Mouse (Mus musculus): ENCODE measurements at regions not wholly inside any gene's neighbourhood (a gene's known extent, or its start where the extent isn't known, plus 50 kb on each side); places are given as distances from the start of the nearest gene placed in this dataset.
A peak's percentile ranks its signal among the peaks of the same experiment; 100 is the strongest.

- no peak overlapping the region for H3K4me3 ChIP-seq
- no peaks in the 10 kb centered on the region for H3K27me3 ChIP-seq
- no peaks in the 10 kb centered on the region for H3K36me3 ChIP-seq
- ATAC-seq (ENCODE audit: low FRiP score, low read depth), result no peak
- H3K9me3 ChIP-seq, result no peaks in the 10 kb centered on the region
- H3K9ac ChIP-seq, result no peak overlapping the region
- 82% methylated on average over 9 of the region's 9 CpGs for WGBS
- no peak overlapping the region for H3K27ac ChIP-seq (replicated peaks)
- H3K4me2 ChIP-seq, result no peak overlapping the region
- no peaks in the 10 kb centered on the region for H3K4me1 ChIP-seq (replicated peaks)
Observed at GRCm38 (mm10) chr2:131436149-131436548, 55.1 kb upstream of the Smox start.

DNA sequence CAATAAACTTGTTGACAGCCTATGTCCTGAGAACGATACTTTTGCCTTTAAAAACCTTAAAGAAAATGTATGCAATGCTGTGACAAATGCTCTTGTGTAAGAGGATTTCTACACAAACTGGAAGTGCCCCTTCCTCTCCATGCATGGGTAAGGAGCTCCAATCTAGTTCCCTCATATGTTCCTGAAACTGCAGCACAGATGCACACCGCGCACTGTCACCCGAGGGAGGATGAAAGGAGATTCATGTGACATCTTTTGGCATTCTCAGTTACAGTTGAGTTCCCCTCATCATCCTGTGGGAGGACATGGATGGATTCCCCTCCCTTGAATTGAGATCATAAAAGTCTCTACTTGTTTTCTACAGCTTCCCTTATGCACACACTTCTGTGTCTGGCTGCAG is 60.8 kb upstream of the Smox start:
- WGBS, result 89% methylated on average over 4 of the region's 4 CpGs
- Histone ChIP-seq H3K4me3 (no peak overlapping the region), H3K27me3 (no peaks in the 10 kb centered on the region), H3K36me3 (no peaks in the 10 kb centered on the region), H3K27ac (replicated peaks) (no peak overlapping the region), H3K4me1 (replicated peaks) (no peaks in the 10 kb centered on the region), H3K4me2 (no peak overlapping the region), H3K9ac (no peak overlapping the region), H3K9me3 (no peaks in the 10 kb centered on the region)
- ATAC-seq (ENCODE audit: low FRiP score, low read depth), result no peak

DNA sequence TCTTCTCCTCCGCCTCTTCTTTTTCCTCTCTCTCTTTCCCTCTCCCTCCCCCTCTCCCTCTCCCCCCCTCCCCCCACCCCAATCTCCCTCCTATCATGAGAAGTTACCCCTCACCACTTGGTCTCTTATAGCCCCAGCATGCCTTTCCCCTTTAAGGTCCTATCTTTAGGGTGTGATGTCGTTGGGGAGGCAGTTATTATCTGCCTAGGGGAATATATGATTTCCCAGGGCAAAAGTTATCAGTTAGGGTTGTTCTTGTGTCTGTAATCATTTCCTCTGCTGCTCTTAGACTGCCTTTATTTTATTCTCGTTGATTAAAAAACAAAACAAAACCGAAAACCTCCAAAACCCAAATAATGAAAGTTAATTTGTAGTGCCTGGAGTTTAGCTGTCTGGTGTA is 63.2 kb upstream of the Smox start:
- Histone ChIP-seq H3K4me3 (no peak overlapping the region), H3K9me3 (no peaks in the 10 kb centered on the region), H3K27me3 (no peaks in the 10 kb centered on the region), H3K4me2 (no peak overlapping the region), H3K27ac (replicated peaks) (no peak overlapping the region), H3K36me3 (no peaks in the 10 kb centered on the region), H3K9ac (no peak overlapping the region), H3K4me1 (replicated peaks) (no peaks in the 10 kb centered on the region)
- WGBS, result 83% methylated on average over 4 of the region's 4 CpGs
- ATAC-seq (ENCODE audit: low FRiP score, low read depth), result no peak

DNA sequence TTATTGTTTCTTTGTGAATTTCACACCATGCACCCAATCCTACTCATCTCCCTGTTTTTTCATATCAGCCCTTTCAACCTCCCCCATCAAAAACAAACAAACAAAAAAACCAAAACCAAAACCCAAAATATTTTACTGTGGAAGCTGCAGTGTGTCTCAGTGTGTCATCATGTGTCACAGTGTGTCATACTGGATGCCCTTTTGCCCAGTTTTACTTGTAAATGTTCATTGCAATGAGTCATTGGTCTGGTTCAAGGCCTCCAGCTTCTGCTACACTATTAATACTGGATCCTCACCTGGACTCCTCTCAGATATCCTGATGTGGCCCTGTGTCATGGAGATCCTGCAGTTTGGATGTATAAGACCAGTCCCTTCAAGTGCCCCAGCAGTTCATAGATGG is 64.4 kb upstream of the Smox start:
- Histone ChIP-seq H3K9ac (no peak overlapping the region), H3K4me2 (no peak overlapping the region)
- no peak for ATAC-seq (ENCODE audit: low FRiP score, low read depth)

DNA sequence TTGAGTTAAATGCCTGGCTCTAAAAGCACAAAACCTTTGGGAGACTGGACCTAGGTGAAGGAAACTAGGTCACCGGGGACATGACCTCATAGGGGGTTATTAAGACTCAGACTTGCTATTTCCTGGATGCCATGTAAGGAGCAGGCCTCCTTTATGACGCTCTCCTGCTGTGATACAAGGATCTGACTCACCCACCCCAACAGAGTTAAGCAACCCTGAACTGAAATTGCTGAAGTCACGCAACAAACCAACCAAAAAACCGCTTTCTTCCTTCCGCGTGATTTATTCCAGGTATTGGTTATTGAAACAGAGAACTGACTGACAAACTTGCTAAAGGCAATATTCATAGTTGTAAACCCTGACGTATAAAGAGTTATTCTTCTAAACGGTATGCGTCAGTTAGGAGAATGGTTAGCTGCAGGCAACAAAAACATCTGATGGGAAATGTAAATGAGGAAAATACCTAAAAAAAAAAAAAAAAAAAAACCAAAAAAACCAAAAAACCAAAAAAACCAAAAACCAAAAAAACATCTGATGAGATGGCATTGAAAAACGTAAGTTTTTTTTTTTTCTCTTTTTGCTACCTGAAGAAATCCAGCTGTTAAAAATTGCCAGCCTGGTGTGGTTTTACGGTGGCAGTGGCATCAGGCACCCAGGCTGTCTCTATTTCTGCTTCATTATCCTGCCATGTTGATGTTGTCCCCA is 67.5 kb upstream of the Smox start:
- Histone ChIP-seq H3K36me3 (no peaks in the 10 kb centered on the region), H3K4me3 (no peak overlapping the region), H3K9me3 (no peaks in the 10 kb centered on the region), H3K27ac (replicated peaks) (no peak overlapping the region), H3K4me2 (no peak overlapping the region), H3K27me3 (no peaks in the 10 kb centered on the region), H3K4me1 (replicated peaks) (no peaks in the 10 kb centered on the region), H3K9ac (no peak overlapping the region)
- no peak for ATAC-seq (ENCODE audit: low FRiP score, low read depth)
- WGBS, result 79% methylated on average over 11 of the region's 11 CpGs

More for the DNA sequence above, 64.4 kb upstream of the Smox start:
- Histone ChIP-seq H3K27ac (replicated peaks) (no peak overlapping the region), H3K36me3 (no peaks in the 10 kb centered on the region), H3K4me3 (no peak overlapping the region), H3K9me3 (no peaks in the 10 kb centered on the region), H3K4me1 (replicated peaks) (no peaks in the 10 kb centered on the region), H3K27me3 (no peaks in the 10 kb centered on the region)

DNA sequence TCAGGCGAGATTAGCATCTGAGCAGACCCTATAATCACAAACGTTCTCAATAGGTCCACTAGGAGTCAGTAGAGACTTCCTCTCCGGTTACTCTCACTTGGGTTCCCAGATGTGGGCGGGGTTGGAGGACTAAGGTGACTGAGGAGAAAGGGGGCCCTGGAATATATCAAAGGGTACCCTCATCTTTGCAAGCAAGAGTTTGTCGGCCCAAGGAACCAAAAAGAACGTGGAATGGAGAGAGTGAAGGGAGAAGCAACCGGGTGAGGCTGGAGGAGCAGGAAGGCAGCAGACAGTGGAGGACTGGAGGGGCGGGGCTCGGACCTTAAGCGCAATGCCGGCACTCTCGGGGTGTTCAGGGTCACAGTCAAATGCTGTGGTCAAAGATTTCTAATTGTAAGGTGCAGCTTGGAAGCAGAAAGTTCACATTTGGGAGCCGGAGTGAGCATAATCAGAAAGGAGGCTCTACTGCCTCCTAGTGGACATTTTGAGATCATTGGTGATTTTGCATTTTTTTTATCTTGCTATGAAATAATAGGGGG is 68.3 kb upstream of the Smox start:
- no peaks in the 10 kb centered on the region for H3K9me3 ChIP-seq
- H3K4me2 ChIP-seq, result peak overlapping the region; percentile 83
- peak overlapping the region; percentile 72 for H3K27ac ChIP-seq (replicated peaks)
- H3K36me3 ChIP-seq, result no peaks in the 10 kb centered on the region
- H3K27me3 ChIP-seq, result no peaks in the 10 kb centered on the region
- peak; percentile 92 for ATAC-seq (ENCODE audit: low FRiP score, low read depth)
- H3K9ac ChIP-seq, result peak overlapping the region; percentile 64
- peak overlapping the region; percentile 51 for H3K4me3 ChIP-seq
- no peaks in the 10 kb centered on the region for H3K4me1 ChIP-seq (replicated peaks)
- 1% methylated on average over 13 of the region's 13 CpGs for WGBS

GRCm38 (mm10) chr2:131418130-131418529 is 65.4 kb upstream of the Rnf24 start:
- H3K36me3 ChIP-seq, result no peaks in the 10 kb centered on the region
- no peak overlapping the region for H3K4me3 ChIP-seq
- H3K9ac ChIP-seq, result no peak overlapping the region
- H3K9me3 ChIP-seq, result no peaks in the 10 kb centered on the region
- 81% methylated on average over 7 of the region's 7 CpGs for WGBS
- no peak overlapping the region for H3K27ac ChIP-seq (replicated peaks)
- no peak for ATAC-seq (ENCODE audit: low FRiP score, low read depth)
- no peaks in the 10 kb centered on the region for H3K4me1 ChIP-seq (replicated peaks)
- no peak overlapping the region for H3K4me2 ChIP-seq
- H3K27me3 ChIP-seq, result no peaks in the 10 kb centered on the region

- WGBS, result 93% methylated on average over 2 of the region's 2 CpGs
- H3K4me3 ChIP-seq, result no peak overlapping the region
Observed at GRCm38 (mm10) chr2:131417472-131417871, 64.8 kb upstream of the Rnf24 start.

GRCm38 (mm10) chr2:131416482-131416881 is 63.8 kb upstream of the Rnf24 start:
- Histone ChIP-seq H3K36me3 (no peaks in the 10 kb centered on the region), H3K27me3 (no peaks in the 10 kb centered on the region), H3K27ac (replicated peaks) (no peak overlapping the region), H3K9ac (no peak overlapping the region), H3K4me1 (replicated peaks) (no peaks in the 10 kb centered on the region), H3K4me3 (no peak overlapping the region), H3K4me2 (no peak overlapping the region), H3K9me3 (no peaks in the 10 kb centered on the region)
- 38% methylated on average over 6 of the region's 6 CpGs for WGBS
- no peak for ATAC-seq (ENCODE audit: low FRiP score, low read depth)

More at GRCm38 (mm10) chr2:131417472-131417871, 64.8 kb upstream of the Rnf24 start:
- no peak for ATAC-seq (ENCODE audit: low FRiP score, low read depth)
- H3K9ac ChIP-seq, result no peak overlapping the region
- no peak overlapping the region for H3K4me2 ChIP-seq
- H3K9me3 ChIP-seq, result no peaks in the 10 kb centered on the region
- H3K27me3 ChIP-seq, result no peaks in the 10 kb centered on the region
- H3K4me1 ChIP-seq (replicated peaks), result no peaks in the 10 kb centered on the region
- no peak overlapping the region for H3K27ac ChIP-seq (replicated peaks)
- no peaks in the 10 kb centered on the region for H3K36me3 ChIP-seq

DNA sequence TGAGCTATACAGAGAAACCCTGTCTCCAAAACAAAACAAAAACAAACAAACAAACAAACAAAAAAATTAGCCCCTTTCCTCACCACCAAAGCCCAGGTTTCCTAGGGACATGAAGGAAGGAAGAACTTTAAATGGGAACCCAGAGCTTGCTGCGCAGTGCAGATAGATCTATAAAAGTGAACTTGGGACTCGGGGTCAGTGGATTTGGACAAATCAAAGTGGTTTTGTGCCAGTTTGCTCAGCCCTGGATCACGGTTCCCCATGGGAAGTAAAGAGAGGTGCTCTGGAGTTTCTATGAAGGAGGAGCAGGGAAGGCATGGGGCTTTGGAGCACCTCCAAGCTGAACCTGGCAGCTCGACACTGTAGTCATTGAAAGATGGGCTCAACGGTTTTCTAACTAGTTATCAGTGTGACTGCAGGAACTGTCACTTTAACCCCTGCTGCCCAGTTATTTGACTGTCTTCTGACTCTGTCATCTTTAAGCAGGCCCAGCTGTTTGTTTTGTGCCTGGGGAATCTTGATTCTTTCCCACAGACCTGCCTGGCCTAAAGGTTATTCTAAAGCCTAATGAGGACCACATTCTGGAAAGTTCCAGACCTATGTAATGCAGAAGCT is 58.3 kb upstream of the Rnf24 start:
- no peak overlapping the region for H3K27ac ChIP-seq (replicated peaks)
- H3K9me3 ChIP-seq, result no peaks in the 10 kb centered on the region
- H3K36me3 ChIP-seq, result no peaks in the 10 kb centered on the region
- no peak for ATAC-seq (ENCODE audit: low FRiP score, low read depth)
- no peaks in the 10 kb centered on the region for H3K27me3 ChIP-seq
- H3K4me2 ChIP-seq, result no peak overlapping the region
- WGBS, result 78% methylated on average over 5 of the region's 5 CpGs
- H3K4me1 ChIP-seq (replicated peaks), result no peaks in the 10 kb centered on the region
- H3K4me3 ChIP-seq, result no peak overlapping the region
- H3K9ac ChIP-seq, result no peak overlapping the region

GRCm38 (mm10) chr2:131407337-131407736 is 54.6 kb upstream of the Rnf24 start:
- no peak overlapping the region for H3K4me3 ChIP-seq
- no peak overlapping the region for H3K9ac ChIP-seq
- H3K4me1 ChIP-seq (replicated peaks), result no peaks in the 10 kb centered on the region
- H3K9me3 ChIP-seq, result no peaks in the 10 kb centered on the region
- no peak for ATAC-seq (ENCODE audit: low FRiP score, low read depth)
- H3K36me3 ChIP-seq, result no peaks in the 10 kb centered on the region
- no peak overlapping the region for H3K27ac ChIP-seq (replicated peaks)
- no peak overlapping the region for H3K4me2 ChIP-seq
- WGBS, result 90% methylated on average over 5 of the region's 5 CpGs
- no peaks in the 10 kb centered on the region for H3K27me3 ChIP-seq

- H3K27me3 ChIP-seq, result no peaks in the 10 kb centered on the region
- no peak overlapping the region for H3K27ac ChIP-seq (replicated peaks)
- no peaks in the 10 kb centered on the region for H3K36me3 ChIP-seq
- H3K9ac ChIP-seq, result no peak overlapping the region
- WGBS, result 59% methylated on average over 1 of the region's 1 CpGs
- H3K4me1 ChIP-seq (replicated peaks), result no peaks in the 10 kb centered on the region
- H3K4me2 ChIP-seq, result no peak overlapping the region
- ATAC-seq (ENCODE audit: low FRiP score, low read depth), result no peak
- no peak overlapping the region for H3K4me3 ChIP-seq
- no peaks in the 10 kb centered on the region for H3K9me3 ChIP-seq
Observed at GRCm38 (mm10) chr2:131404218-131404555, 51.5 kb upstream of the Rnf24 start.

Measured in hindbrain, embryonic 15.5 days (tissue).